Mouse (Mus musculus) A20 (cell line): ENCODE results near the gene Nck2.
"Not testable (repeated sequence)": the region's sequence is repeated elsewhere in the genome, so short reads cannot be mapped to it uniquely, and the experiment has no call there.

Source experiments
- DNase-seq: peaks from one replicate; pipeline ENCODE4 v3.0.0-alpha.2; 2011; ENCODE audit warnings: low read depth, low spot score

Gene Nck2

GRCm38 (mm10) chr1:43534060-43534760, 89.8 kb downstream of the Nck2 start:
- DNase-seq = no peak

- DNase-seq = no peak
These were observed 91.2 kb downstream of the Nck2 start for GRCm38 (mm10) chr1:43535519-43536000.

- DNase-seq = no peak
These were observed 91.9 kb downstream of the Nck2 start for GRCm38 (mm10) chr1:43536266-43536665.

GRCm38 (mm10) chr1:43537021-43537420, 92.6 kb downstream of the Nck2 start:
- DNase-seq = no peak

GRCm38 (mm10) chr1:43537496-43537895, 93.1 kb downstream of the Nck2 start:
- no peak for DNase-seq

GRCm38 (mm10) chr1:43538716-43539115, 94.3 kb downstream of the Nck2 start:
- no peak for DNase-seq

- no peak for DNase-seq
These were observed 95.5 kb downstream of the Nck2 start for GRCm38 (mm10) chr1:43539689-43540380.

DNA sequence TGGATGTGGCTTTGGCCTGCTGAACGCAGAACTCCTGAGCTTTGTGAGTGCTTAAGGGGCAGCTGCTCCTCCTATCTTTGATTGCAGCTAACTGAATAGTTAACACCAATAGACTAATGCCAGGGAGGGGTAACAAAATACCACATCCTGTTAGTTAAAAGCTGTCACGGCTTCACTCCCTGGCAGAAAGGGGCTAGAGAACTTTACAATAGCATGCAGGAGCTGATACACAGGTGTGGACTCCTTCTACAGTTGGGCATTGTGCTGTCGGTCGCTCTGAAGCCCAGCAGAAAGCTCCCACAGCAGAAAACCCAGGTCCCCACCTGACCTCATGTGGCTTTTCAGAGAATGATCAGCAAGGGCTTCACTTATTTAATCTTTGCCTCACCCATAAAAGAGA, 98.0 kb downstream of the Nck2 start:
- DNase-seq = no peak

GRCm38 (mm10) chr1:43547644-43548043, 103.3 kb downstream of the Nck2 start:
- no peak for DNase-seq

DNA sequence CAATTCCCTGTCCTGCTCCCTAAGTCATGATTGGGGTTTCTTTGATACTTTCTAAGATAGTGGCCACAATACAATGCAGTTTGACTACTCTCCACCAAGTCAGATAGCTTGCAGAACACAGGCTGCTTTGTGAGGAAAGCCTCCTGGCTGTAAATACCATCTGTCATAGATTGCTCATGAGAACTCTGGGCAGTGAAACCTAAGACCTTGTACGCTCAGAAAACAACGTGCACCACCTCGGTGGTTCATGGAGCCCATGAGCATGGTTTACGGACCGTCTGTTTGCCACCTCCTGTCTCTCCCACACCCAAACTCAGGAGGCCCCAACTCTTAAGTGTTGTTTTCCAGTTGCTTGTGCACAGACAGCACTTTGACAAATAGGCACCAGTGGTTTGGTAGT, 104.4 kb downstream of the Nck2 start:
- DNase-seq = no peak

DNA sequence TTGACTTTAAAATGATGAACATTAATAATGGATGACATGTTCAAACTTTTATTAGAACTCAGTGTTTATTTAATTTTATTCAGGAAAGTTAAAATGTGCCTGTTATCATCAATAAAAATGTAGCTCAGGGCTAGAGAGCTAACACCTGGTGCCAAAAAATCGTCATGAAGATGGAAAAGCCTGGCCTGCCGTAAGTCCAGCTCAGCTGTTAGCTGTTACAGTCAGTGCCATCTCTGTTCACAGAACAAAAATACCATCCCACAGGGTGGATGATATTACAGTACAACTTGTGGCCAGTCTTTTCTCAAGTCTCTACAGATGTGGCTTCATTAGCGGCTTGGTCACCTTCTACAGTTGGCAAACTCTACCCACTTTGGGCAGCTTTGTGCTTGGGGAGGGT, 106.1 kb downstream of the Nck2 start:
- no peak for DNase-seq

- DNase-seq = not testable (repeated sequence)
These were observed 109.8 kb downstream of the Nck2 start for GRCm38 (mm10) chr1:43553989-43554679.

- no peak for DNase-seq
These were observed 111.0 kb downstream of the Nck2 start for GRCm38 (mm10) chr1:43555222-43555974.

DNA sequence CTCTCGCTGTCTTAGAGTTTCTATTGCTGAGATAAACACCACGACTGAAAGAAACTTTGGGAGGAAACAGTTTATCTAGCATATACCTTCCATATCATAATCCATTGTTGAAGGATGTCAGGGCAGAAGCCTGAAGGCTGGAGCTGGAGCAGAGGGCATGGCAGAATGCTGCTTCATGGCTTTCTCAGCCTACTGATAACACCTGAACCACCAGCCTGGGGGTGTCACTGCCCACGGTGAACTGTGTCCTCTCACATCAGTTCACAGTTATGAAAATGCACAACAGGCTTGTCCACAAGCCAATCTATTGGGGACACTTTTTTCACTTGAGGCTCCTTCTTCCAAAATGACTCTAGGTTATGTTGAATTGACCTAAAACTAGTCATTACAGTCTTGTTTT, 114.0 kb downstream of the Nck2 start:
- DNase-seq = no peak

GRCm38 (mm10) chr1:43559043-43559692, 114.8 kb downstream of the Nck2 start:
- DNase-seq = no peak

- DNase-seq = no peak
These were observed 116.7 kb downstream of the Nck2 start for GRCm38 (mm10) chr1:43561085-43561484.

DNA sequence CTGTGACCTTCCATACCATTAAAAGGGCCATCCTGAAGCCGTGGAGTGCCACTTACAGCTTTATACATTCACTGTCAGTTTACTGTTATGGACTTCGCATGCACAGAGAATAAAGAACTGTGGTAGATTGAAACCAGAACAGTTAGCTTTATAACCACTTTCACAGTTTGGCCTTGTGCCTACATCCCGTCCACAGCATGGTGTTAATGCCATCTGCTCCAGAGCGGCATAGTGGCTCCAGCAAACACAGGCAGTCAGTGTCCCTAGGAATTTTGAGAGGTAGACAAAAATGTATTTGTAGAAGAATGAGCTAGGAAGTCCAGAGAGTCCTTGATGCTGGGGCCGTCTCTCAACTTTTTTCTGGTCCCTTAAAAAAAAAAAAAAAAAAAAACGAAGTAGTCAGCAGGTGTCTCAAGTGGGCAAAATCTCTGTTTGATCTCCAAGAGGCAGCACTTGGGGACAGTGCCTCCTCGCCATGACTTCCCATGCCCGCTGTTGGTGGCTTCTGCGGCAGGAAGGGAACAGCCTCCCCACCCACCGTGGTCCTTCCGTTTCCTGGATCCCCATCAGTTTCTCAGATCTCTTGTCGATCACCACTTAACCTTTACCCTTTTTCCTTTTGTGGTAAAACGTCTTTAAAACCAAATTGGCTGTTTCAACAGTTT, 117.8 kb downstream of the Nck2 start:
- DNase-seq = no peak

GRCm38 (mm10) chr1:43565260-43565659, 120.9 kb downstream of the Nck2 start:
- no peak for DNase-seq

DNA sequence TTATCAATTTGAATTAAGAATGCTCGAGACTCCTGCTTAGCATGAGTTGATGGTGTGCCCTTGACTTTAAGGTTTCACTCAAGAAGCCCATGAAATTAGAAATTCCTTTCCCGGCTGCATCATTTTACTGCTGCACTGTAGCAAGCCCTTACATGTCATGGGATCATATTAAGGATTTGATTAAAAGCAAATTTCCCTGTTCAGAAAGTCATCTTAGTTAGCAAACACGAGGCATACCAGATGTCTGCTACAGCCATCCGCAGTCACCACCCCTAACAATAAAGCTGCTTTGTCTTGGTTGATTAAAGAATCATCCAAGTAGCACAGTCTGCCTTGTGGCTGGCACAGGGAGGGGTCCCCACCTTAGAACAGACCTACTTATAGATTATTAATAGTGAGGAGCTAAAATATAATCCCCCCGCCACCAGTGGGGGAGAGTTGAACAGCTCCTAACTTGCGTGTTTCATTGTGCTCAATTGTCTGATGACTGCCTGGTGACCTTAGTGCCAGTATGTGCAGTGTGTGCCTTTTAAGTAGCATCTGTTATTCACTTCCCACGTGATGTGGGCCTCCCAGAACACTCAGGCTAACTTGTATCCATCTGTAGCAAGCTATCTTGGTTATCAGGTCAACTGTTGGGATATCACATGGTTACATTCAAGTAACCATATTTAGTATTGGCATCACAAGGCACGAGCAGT, 122.4 kb downstream of the Nck2 start:
- DNase-seq = no peak

GRCm38 (mm10) chr1:43568824-43569223, 124.4 kb downstream of the Nck2 start:
- no peak for DNase-seq
